Mouse (Mus musculus): Measurements from ENCODE around the gene Nucks1. TPM values are rescaled to one million over a fixed set of nuclear protein-coding genes. Genes with fewer than 3 reads are reported as not detected.

The Nucks1 gene
- polyA plus RNA-seq, 1 experiment, result 11.3 TPM

DNA sequence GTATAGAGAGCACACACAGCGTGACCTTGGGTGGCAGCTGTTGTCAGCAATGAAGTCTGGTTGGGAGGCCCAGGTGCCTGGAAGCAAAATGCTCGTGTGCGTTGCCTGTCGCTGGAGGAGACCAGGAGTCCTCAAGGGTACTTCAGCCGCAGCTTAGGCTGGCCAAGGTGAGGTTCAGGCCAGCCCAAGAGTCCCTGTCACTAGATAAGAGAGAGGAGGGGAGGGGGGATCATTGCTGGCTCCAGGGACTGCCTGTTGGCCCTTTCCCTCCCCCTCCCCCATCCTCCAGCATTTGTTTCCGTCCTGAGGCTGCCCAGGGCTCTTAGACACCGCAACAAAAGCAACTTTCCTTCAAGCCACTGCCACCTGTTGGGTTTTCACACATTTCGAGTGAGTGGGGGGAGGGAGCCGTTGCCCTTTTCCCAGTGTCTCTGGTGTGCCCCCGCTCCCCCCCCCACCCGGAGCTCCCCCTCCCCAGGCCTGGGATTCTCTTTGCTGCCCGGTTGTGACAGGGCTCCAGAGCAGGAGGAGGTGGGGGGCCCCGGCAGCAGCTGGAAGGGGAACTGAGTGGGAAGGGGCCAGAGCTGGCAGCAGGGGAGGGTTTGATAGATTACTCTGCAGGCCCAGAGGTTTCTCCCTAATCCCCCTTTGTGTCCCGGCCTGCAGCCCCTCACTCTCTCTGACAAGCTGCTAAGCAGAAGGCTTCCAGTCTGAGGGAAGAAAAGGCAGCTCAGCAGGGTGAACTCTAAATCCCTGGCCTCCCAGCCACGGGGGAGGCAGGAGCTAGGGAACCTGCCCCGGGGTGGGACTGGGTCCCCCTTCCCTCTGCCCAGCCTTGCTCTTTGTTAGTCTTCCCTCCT, 60.6 kb downstream of the Nucks1 start:
- TF ChIP-seq POLR2A (IDR thresholded peaks at IDR 0.05; ENCODE audit: borderline replicate concordance, extremely low read depth, low read depth, low read length) (no peak), CTCF (IDR thresholded peaks at IDR 0.05; ENCODE audit: insufficient read depth, low read length) (no peak)
- H3K4me3 ChIP-seq (replicated peaks; ENCODE audit: extremely low read depth, low read depth, low read length), result no peak overlapping the region
- no peak for DNase-seq
- WGBS, result 30% methylated on average over 16 of the region's 16 CpGs
- H3K4me1 ChIP-seq (ENCODE audit: control insufficient read depth, insufficient read depth, low read length), result 0 out of 2 replicates have a peak, but pooled peaks cover 4% of the 10 kb centered on the region

GRCm38 (mm10) chr1:131971771-131972497, 61.6 kb downstream of the Nucks1 start:
- Histone ChIP-seq H3K4me1 (ENCODE audit: control insufficient read depth, insufficient read depth, low read length) (0 out of 2 replicates have a peak, but pooled peaks cover 4% of the 10 kb centered on the region), H3K4me3 (replicated peaks; ENCODE audit: extremely low read depth, low read depth, low read length) (no peak overlapping the region)
- TF ChIP-seq POLR2A (IDR thresholded peaks at IDR 0.05; ENCODE audit: borderline replicate concordance, extremely low read depth, low read depth, low read length) (no peak), CTCF (IDR thresholded peaks at IDR 0.05; ENCODE audit: insufficient read depth, low read length) (no peak)
- DNase-seq, result no peak
- 73% methylated on average over 15 of the region's 15 CpGs for WGBS

- no peak overlapping the region for H3K4me3 ChIP-seq (replicated peaks; ENCODE audit: extremely low read depth, low read depth, low read length)
- TF ChIP-seq CTCF (IDR thresholded peaks at IDR 0.05; ENCODE audit: insufficient read depth, low read length), result no peak
- no peak for TF ChIP-seq POLR2A (IDR thresholded peaks at IDR 0.05; ENCODE audit: borderline replicate concordance, extremely low read depth, low read depth, low read length)
- WGBS, result 50% methylated on average over 13 of the region's 13 CpGs
- DNase-seq, result no peak
- 0 out of 2 replicates have a peak, but pooled peaks cover 4% of the 10 kb centered on the region for H3K4me1 ChIP-seq (ENCODE audit: control insufficient read depth, insufficient read depth, low read length)
Observed at GRCm38 (mm10) chr1:131972498-131973334, 62.4 kb downstream of the Nucks1 start.

DNA sequence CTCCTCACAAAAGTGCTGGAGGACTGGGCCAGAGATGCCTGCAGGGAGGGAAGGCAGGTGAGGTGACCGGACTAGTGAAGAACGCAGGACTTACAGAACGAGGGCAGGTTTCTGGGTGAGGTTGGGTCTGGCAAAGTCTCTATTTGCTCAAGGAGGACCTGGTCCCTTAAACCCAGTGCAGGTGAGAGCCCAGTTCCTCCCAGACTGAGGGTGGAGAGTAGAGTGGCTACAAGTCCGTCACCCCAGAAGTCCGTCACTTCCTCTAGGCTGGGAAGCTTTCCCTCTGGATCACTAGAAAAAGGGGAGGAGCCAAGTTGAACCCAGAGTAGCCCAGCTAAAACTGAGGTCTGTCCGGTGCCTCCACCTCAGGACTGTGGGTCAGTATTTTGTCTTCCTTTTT, 63.7 kb downstream of the Nucks1 start:
- 52% methylated on average over 6 of the region's 6 CpGs for WGBS
- 0 out of 2 replicates have a peak, but pooled peaks cover 4% of the 10 kb centered on the region for H3K4me1 ChIP-seq (ENCODE audit: control insufficient read depth, insufficient read depth, low read length)
- no peak overlapping the region for H3K4me3 ChIP-seq (replicated peaks; ENCODE audit: extremely low read depth, low read depth, low read length)
- 0 out of 2 replicates have a peak, but pooled peaks have one; percentile 13 for TF ChIP-seq POLR2A (IDR thresholded peaks at IDR 0.05; ENCODE audit: borderline replicate concordance, extremely low read depth, low read depth, low read length)
- no peak for TF ChIP-seq CTCF (IDR thresholded peaks at IDR 0.05; ENCODE audit: insufficient read depth, low read length)
- DNase-seq, result no peak

- DNase-seq, result no peak
- Histone ChIP-seq H3K4me3 (replicated peaks; ENCODE audit: extremely low read depth, low read depth, low read length) (no peak overlapping the region), H3K4me1 (ENCODE audit: control insufficient read depth, insufficient read depth, low read length) (no peaks in the 10 kb centered on the region)
- TF ChIP-seq POLR2A (IDR thresholded peaks at IDR 0.05; ENCODE audit: borderline replicate concordance, extremely low read depth, low read depth, low read length), result no peak
- no peak for TF ChIP-seq CTCF (IDR thresholded peaks at IDR 0.05; ENCODE audit: insufficient read depth, low read length)
- WGBS, result 80% methylated on average over 5 of the region's 5 CpGs
Observed at GRCm38 (mm10) chr1:131976886-131977285, 66.6 kb downstream of the Nucks1 start.

DNA sequence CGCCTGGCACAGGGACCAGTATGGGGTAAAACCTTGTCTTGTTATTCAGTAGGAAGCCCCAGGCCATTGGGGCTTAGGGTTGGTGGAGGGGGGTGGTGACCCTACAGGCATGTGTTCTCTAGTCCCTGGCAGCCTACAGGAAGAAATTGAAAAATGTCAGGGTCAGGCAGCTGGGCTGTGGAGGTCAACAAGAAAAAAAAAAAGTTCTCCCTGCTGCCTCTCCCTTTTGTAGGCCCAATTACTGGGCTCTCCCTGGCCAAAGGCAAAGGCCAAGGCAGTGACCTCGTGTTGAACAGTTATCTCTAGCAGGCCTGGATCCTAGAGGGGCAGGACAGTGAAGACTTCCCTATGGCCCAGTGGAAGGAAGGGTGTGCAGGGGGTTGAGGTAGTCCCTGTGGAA, 70.1 kb downstream of the Nucks1 start:
- no peak for TF ChIP-seq CTCF (IDR thresholded peaks at IDR 0.05; ENCODE audit: insufficient read depth, low read length)
- no peak for TF ChIP-seq POLR2A (IDR thresholded peaks at IDR 0.05; ENCODE audit: borderline replicate concordance, extremely low read depth, low read depth, low read length)
- DNase-seq, result no peak
- WGBS, result 82% methylated on average over 2 of the region's 2 CpGs
- no peaks in the 10 kb centered on the region for H3K4me1 ChIP-seq (ENCODE audit: control insufficient read depth, insufficient read depth, low read length)
- H3K4me3 ChIP-seq (replicated peaks; ENCODE audit: extremely low read depth, low read depth, low read length), result no peak overlapping the region

DNA sequence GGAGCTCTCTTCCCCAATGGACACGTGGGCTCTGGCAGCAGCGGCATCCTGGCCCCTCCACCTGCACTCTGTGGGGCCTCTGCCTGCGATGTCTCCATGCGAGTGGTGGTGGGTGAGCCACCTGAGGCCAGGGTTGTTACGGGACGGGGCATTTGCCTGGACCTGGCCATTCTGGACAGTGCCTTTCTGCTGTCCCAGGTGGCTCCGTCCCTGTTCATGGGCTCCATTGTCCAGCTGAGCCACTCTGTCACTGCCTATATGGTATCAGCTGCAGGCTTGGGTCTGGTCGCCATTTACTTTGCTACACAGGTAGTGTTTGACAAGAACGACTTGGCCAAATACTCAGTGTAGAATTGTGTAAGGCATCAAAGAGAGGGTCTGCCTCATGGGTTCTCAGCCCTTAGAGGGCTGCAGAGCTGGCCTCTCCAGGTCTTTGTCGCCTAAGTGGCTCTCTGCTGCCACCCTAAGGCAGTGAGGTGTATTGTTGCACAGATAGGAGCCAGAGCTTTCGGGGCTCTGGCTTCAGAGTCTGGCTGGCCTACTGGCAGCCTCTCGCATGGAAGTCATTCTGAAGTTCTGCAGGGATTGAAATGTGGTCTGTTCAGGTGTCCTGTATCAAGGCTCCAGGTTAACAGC, 71.2 kb downstream of the Nucks1 start:
- H3K4me1 ChIP-seq (ENCODE audit: control insufficient read depth, insufficient read depth, low read length), result no peaks in the 10 kb centered on the region
- WGBS, result 58% methylated on average over 12 of the region's 12 CpGs
- DNase-seq, result peak; percentile 70
- no peak overlapping the region for H3K4me3 ChIP-seq (replicated peaks; ENCODE audit: extremely low read depth, low read depth, low read length)
- TF ChIP-seq CTCF (IDR thresholded peaks at IDR 0.05; ENCODE audit: insufficient read depth, low read length) (peak; percentile 84), POLR2A (IDR thresholded peaks at IDR 0.05; ENCODE audit: borderline replicate concordance, extremely low read depth, low read depth, low read length) (no peak)

- 11% methylated on average over 5 of the region's 5 CpGs for WGBS
- Histone ChIP-seq H3K4me1 (ENCODE audit: control insufficient read depth, insufficient read depth, low read length) (no peaks in the 10 kb centered on the region), H3K4me3 (replicated peaks; ENCODE audit: extremely low read depth, low read depth, low read length) (no peak overlapping the region)
- TF ChIP-seq POLR2A (IDR thresholded peaks at IDR 0.05; ENCODE audit: borderline replicate concordance, extremely low read depth, low read depth, low read length) (no peak), CTCF (IDR thresholded peaks at IDR 0.05; ENCODE audit: insufficient read depth, low read length) (peak; percentile 97)
- peak; percentile 74 for DNase-seq
Observed at GRCm38 (mm10) chr1:131982907-131983306, 72.6 kb downstream of the Nucks1 start.
